Mouse (Mus musculus): ENCODE results near the gene C1qtnf1. TPM values are rescaled to one million over a fixed set of nuclear protein-coding genes. Genes with fewer than 3 reads are reported as not detected.

The C1qtnf1 gene
- polyA plus RNA-seq, 1 experiment from 2014 or later = 5.8 TPM

DNA sequence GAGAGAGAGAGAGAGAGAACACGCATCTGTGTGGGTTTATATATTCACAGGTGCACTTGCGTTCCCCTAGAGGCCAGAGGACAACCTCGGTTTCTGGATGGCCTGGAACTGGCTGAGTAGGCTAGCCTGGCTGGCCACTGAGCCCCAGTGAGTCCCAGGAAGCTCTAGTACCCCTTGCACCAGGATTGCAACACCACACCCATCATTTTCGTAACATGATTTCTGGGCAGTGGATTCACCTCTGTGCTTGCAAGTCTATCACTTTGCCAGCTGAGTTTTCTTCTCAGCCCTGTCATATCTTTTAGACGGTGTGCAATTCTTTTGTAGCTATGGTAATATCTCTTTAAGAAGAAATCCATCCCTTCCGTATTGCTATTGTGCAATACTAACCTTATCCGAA is 7.7 kb upstream of the C1qtnf1 start:
- TF ChIP-seq CTCF (IDR thresholded peaks at IDR 0.05; ENCODE audit: low read depth) = no peak
- TF ChIP-seq EP300 (IDR thresholded peaks at IDR 0.05; ENCODE audit: low read depth) = no peak
- Histone ChIP-seq H3K9me3 (ENCODE audit: low read length) (no peaks in the 10 kb centered on the region), H3K27me3 (ENCODE audit: insufficient read depth, low read length) (no peaks in the 10 kb centered on the region), H3K4me3 (ENCODE audit: low read depth, low read length) (no peak overlapping the region), H3K4me2 (ENCODE audit: low read depth, low read length) (no peak overlapping the region), H3K4me1 (ENCODE audit: insufficient read depth) (peaks cover 20% of the 10 kb centered on the region), H3K27ac (ENCODE audit: low read depth) (no peak overlapping the region), H3K36me3 (replicated peaks; ENCODE audit: insufficient read depth, low read length) (0 out of 2 replicates have a peak, but pooled peaks cover 2% of the 10 kb centered on the region), H3K9ac (replicated peaks) (no peak overlapping the region)
- DNase-seq = no peak
- 60% methylated on average over 7 of the region's 7 CpGs for WGBS (ENCODE audit: insufficient replicate concordance)
- no peak for ATAC-seq

DNA sequence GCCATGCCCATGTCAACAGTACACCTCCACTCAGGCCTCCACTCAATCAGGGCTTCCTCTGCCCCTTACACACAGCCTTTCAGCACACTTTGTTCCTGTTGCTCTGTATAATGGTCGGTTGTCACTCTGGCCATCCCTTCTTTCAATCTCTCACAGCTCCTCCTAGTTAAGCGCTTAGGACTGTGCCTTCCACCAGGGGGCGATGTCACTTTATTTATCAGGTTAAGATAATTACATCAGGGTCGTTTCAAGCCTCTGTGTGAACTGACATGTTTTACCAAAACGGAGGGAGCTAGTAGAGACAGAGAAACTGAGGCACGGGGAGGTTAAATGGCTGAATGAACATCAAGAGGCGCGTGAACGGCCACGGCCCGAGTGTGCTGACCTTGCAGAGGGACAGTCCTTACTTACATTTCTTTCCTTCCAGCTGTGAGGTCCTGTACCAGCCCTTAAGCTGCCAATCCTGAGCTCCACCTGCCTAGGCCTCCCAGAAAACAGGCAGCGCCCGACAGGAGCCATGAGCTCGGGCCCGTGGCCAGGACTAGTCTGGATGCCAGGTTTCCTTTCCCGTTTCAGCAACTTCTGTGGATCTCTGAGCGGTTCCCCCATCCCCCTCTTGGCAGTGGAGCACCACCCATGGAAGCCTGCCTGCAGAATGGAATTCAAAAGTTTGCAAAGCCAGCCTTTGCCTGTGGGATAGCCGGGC is 4.6 kb upstream of the C1qtnf1 start:
- H3K27ac ChIP-seq (ENCODE audit: low read depth) = peak overlapping the region; percentile 39; the same call in 1 of the 2 replicates
- no peaks in the 10 kb centered on the region for H3K36me3 ChIP-seq (replicated peaks; ENCODE audit: insufficient read depth, low read length)
- peak overlapping the region; percentile 56 for H3K4me2 ChIP-seq (ENCODE audit: low read depth, low read length)
- no peak for ATAC-seq
- peak; percentile 78 for DNase-seq
- peak overlapping the region; percentile 10; the same call in 1 of the 2 replicates for H3K4me3 ChIP-seq (ENCODE audit: low read depth, low read length)
- no peak for TF ChIP-seq EP300 (IDR thresholded peaks at IDR 0.05; ENCODE audit: low read depth)
- TF ChIP-seq CTCF (IDR thresholded peaks at IDR 0.05; ENCODE audit: low read depth) = peak; percentile 86
- no peaks in the 10 kb centered on the region for H3K27me3 ChIP-seq (ENCODE audit: insufficient read depth, low read length)
- no peak overlapping the region for H3K9ac ChIP-seq (replicated peaks)
- WGBS (ENCODE audit: insufficient replicate concordance) = 11% methylated on average over 18 of the region's 18 CpGs
- peaks cover 13% of the 10 kb centered on the region for H3K4me1 ChIP-seq (ENCODE audit: insufficient read depth)
- no peaks in the 10 kb centered on the region for H3K9me3 ChIP-seq (ENCODE audit: low read length)

GRCm38 (mm10) chr11:118424621-118425335 is 3.2 kb upstream of the C1qtnf1 start:
- ATAC-seq = no peak
- Histone ChIP-seq H3K9ac (replicated peaks) (no peak overlapping the region), H3K4me2 (ENCODE audit: low read depth, low read length) (no peak overlapping the region), H3K27me3 (ENCODE audit: insufficient read depth, low read length) (peaks cover 5% of the 10 kb centered on the region; the same call in 1 of the 2 replicates), H3K36me3 (replicated peaks; ENCODE audit: insufficient read depth, low read length) (no peaks in the 10 kb centered on the region), H3K4me3 (ENCODE audit: low read depth, low read length) (no peak overlapping the region), H3K9me3 (ENCODE audit: low read length) (no peaks in the 10 kb centered on the region), H3K4me1 (ENCODE audit: insufficient read depth) (peaks cover 8% of the 10 kb centered on the region; the same call in 1 of the 2 replicates), H3K27ac (ENCODE audit: low read depth) (no peak overlapping the region)
- TF ChIP-seq CTCF (IDR thresholded peaks at IDR 0.05; ENCODE audit: low read depth) (peak; percentile 21), EP300 (IDR thresholded peaks at IDR 0.05; ENCODE audit: low read depth) (no peak)
- WGBS (ENCODE audit: insufficient replicate concordance) = 48% methylated on average over 13 of the region's 13 CpGs
- DNase-seq = no peak

DNA sequence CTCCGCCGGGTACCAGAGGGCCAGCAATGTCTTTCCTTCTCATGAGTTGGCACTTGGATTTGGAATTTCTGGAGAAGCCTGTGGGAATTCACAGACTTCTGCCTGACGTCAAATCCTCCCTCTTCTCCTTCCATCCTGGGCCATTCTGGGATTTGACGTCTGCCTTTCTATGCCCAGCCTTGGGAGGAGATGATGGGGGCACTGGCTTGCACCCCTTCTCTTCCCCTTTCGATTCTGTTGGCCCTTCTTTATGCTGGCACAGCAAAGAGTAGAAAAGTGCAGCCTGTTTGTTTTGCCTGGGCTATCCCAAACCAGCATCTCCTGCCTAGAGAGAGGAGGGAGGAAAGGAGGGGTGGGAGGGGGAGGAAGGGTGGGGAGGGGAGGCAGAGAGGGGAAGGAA is 1.2 kb upstream of the C1qtnf1 start:
- Histone ChIP-seq H3K4me3 (ENCODE audit: low read depth, low read length) (no peak overlapping the region), H3K4me1 (ENCODE audit: insufficient read depth) (peaks cover 6% of the 10 kb centered on the region; the same call in 1 of the 2 replicates), H3K27me3 (ENCODE audit: insufficient read depth, low read length) (peaks cover 7% of the 10 kb centered on the region; the same call in 1 of the 2 replicates), H3K9me3 (ENCODE audit: low read length) (no peaks in the 10 kb centered on the region), H3K4me2 (ENCODE audit: low read depth, low read length) (no peak overlapping the region), H3K9ac (replicated peaks) (no peak overlapping the region), H3K36me3 (replicated peaks; ENCODE audit: insufficient read depth, low read length) (no peaks in the 10 kb centered on the region), H3K27ac (ENCODE audit: low read depth) (no peak overlapping the region)
- WGBS (ENCODE audit: insufficient replicate concordance) = 56% methylated on average over 5 of the region's 5 CpGs
- TF ChIP-seq CTCF (IDR thresholded peaks at IDR 0.05; ENCODE audit: low read depth) (no peak), EP300 (IDR thresholded peaks at IDR 0.05; ENCODE audit: low read depth) (no peak)
- ATAC-seq (no peak), DNase-seq (no peak)

DNA sequence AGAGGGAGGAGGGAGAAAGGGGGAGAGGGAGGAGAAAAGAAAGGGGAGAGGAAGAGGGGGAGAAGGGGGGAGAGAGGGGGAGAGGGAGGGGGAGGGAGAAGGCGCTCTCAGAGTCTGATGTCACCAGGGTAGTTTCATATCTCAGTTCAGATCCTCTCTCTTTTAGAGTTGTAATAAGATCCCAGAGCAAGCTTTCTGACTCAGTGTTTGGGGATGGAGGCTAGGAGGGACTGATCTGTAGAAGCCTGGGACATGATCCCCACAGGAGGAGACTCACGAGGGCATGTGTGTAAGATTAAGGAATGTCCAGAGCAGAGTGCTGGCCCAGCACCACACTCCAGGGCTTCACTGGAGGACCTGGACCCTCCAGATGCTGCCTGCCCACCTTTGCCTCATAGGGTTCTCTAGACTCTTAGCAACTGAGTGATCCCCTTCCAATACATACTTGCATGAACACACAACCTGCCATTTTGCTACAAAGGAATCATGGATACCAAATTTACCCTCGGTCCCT is 680 bp upstream of the C1qtnf1 start:
- 17% methylated on average over 3 of the region's 3 CpGs for WGBS (ENCODE audit: insufficient replicate concordance)
- Histone ChIP-seq H3K4me1 (ENCODE audit: insufficient read depth) (peaks cover 6% of the 10 kb centered on the region; the same call in 1 of the 2 replicates), H3K4me3 (ENCODE audit: low read depth, low read length) (no peak overlapping the region), H3K4me2 (ENCODE audit: low read depth, low read length) (no peak overlapping the region), H3K9me3 (ENCODE audit: low read length) (no peaks in the 10 kb centered on the region), H3K27ac (ENCODE audit: low read depth) (0 out of 2 replicates have a peak overlapping the region, but pooled peaks have one; percentile 18), H3K9ac (replicated peaks) (no peak overlapping the region), H3K27me3 (ENCODE audit: insufficient read depth, low read length) (peaks cover 7% of the 10 kb centered on the region; the same call in 1 of the 2 replicates), H3K36me3 (replicated peaks; ENCODE audit: insufficient read depth, low read length) (no peaks in the 10 kb centered on the region)
- TF ChIP-seq CTCF (IDR thresholded peaks at IDR 0.05; ENCODE audit: low read depth) (no peak), EP300 (IDR thresholded peaks at IDR 0.05; ENCODE audit: low read depth) (no peak)
- ATAC-seq (no peak), DNase-seq (no peak)

DNA sequence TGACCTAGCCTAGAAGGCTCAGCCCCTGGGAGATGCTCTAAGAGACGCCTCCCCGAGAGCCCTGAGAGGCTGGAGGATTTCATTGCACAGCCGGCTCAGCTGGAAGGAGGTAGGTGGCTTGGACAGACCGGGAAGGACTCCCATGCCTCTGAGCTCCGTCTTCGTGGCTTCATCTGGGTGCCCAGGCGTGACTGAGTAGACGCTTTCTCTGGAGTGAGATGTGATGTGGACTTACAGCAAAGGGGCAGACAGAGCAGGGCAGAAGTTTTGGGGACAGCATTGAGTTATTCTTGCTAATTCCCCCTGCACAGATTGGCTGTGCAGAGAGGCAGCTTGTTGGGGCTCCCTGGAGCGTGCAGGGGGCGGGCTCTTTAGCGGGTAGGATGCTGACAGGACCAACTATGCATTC is 461 bp downstream of the C1qtnf1 start:
- Histone ChIP-seq H3K9me3 (ENCODE audit: low read length) (no peaks in the 10 kb centered on the region), H3K9ac (replicated peaks) (no peak overlapping the region), H3K27ac (ENCODE audit: low read depth) (peak overlapping the region; percentile 55), H3K4me2 (ENCODE audit: low read depth, low read length) (peak overlapping the region; percentile 42), H3K27me3 (ENCODE audit: insufficient read depth, low read length) (peaks cover 7% of the 10 kb centered on the region; the same call in 1 of the 2 replicates), H3K4me3 (ENCODE audit: low read depth, low read length) (peak overlapping the region; percentile 12), H3K4me1 (ENCODE audit: insufficient read depth) (peaks cover 5% of the 10 kb centered on the region; the same call in 1 of the 2 replicates), H3K36me3 (replicated peaks; ENCODE audit: insufficient read depth, low read length) (no peaks in the 10 kb centered on the region)
- DNase-seq (no peak), ATAC-seq (no peak)
- 12% methylated on average over 11 of the region's 11 CpGs for WGBS (ENCODE audit: insufficient replicate concordance)
- TF ChIP-seq CTCF (IDR thresholded peaks at IDR 0.05; ENCODE audit: low read depth) (no peak), EP300 (IDR thresholded peaks at IDR 0.05; ENCODE audit: low read depth) (no peak)

Data from liver, postnatal 0 days (tissue).